ENCODE assay signal across 13 mouse cellular contexts in genomic region chr2:128936256-128936655, GRCm38 (mm10).
"Had no signal": no experiment of that assay in that cellular context is flagged by ENCODE, and none has a peak within 500 bp of the region (broad histone marks: within the 10 kb centered on the region; RNA-seq: fewer than 3 reads in every experiment).

No protein-coding gene starts in this region.

- H3K4me3 ChIP-seq: midbrain, embryonic 12.5 days; neural tube, embryonic 12.5 days; stomach, embryonic 15.5 days had no signal

- DNase-seq: lung, adult 18-20 months; lung, embryonic 14.5 days; lung, postnatal 10 days; lung, postnatal 4 days; midbrain, embryonic 14.5 days; right cerebral cortex, postnatal 14 days; thymus, adult 2 months; thymus, postnatal 25 days; thymus, postnatal 4 days had no signal

- H3K9ac ChIP-seq: lung, embryonic 14.5 days; midbrain, embryonic 12.5 days; neural tube, embryonic 12.5 days; stomach, embryonic 15.5 days had no signal

- H3K4me1 ChIP-seq: midbrain, embryonic 12.5 days; neural tube, embryonic 12.5 days; stomach, embryonic 15.5 days had no signal

- H3K27ac ChIP-seq: midbrain, embryonic 12.5 days; neural tube, embryonic 12.5 days; stomach, embryonic 15.5 days; stomach, postnatal 0 days had no signal

- H3K27me3 ChIP-seq: midbrain, embryonic 12.5 days; neural tube, embryonic 12.5 days; stomach, embryonic 15.5 days had no signal

- H3K9me3 ChIP-seq: midbrain, embryonic 12.5 days; neural tube, embryonic 12.5 days; stomach, embryonic 15.5 days had no signal

- H3K4me2 ChIP-seq: lung, embryonic 14.5 days; midbrain, embryonic 12.5 days; neural tube, embryonic 12.5 days; stomach, embryonic 15.5 days had no signal

- H3K36me3 ChIP-seq: stomach, embryonic 15.5 days had no signal
